9 mouse cellular contexts compared by ENCODE assay signal in genomic region chr5:43422815-43423687, GRCm38 (mm10).
DNase-seq lines count a peak whose midpoint lies in the region; ATAC-seq and TF ChIP-seq lines count a peak whose summit lies in the region.
"Had no signal": no experiment of that assay in that cellular context is flagged by ENCODE, and none has a peak within 500 bp of the region (broad histone marks: within the 10 kb centered on the region; RNA-seq: fewer than 3 reads in every experiment).

No protein-coding gene starts in this region.

- WGBS in forebrain, postnatal 0 days: 81% methylated on average over 9 of the region's 9 CpGs
- 78% methylated on average over 9 of the region's 9 CpGs for WGBS in hindbrain, embryonic 16.5 days

- no peaks in the 10 kb centered on the region for H3K9me3 ChIP-seq in forebrain, postnatal 0 days (ENCODE audit: low read length)
- H3K9me3 ChIP-seq in hindbrain, embryonic 16.5 days (ENCODE audit: control insufficient read depth, low read length): no peaks in the 10 kb centered on the region

- no peak overlapping the region for H3K27ac ChIP-seq in forebrain, postnatal 0 days (ENCODE audit: low read depth, low read length)
- H3K27ac ChIP-seq in hindbrain, embryonic 16.5 days (ENCODE audit: low read depth, low read length): no peak overlapping the region
- H3K27ac ChIP-seq: macrophage had no signal

- H3K4me1 ChIP-seq in forebrain, postnatal 0 days (ENCODE audit: insufficient read depth): no peaks in the 10 kb centered on the region
- H3K4me1 ChIP-seq in hindbrain, embryonic 16.5 days (ENCODE audit: control insufficient read depth, insufficient read depth, low read depth, low read length): no peaks in the 10 kb centered on the region

- ATAC-seq in cerebellum, adult (ENCODE audit: insufficient number of reproducible peaks, low FRiP score, low TSS enrichment): peak; percentile 81
- ATAC-seq in forebrain, postnatal 0 days: peak; percentile 80
- peak; percentile 84 for ATAC-seq in hindbrain, embryonic 16.5 days

- no peaks in the 10 kb centered on the region for H3K36me3 ChIP-seq in forebrain, postnatal 0 days (ENCODE audit: insufficient read depth)
- no peaks in the 10 kb centered on the region for H3K36me3 ChIP-seq in hindbrain, embryonic 16.5 days (ENCODE audit: control insufficient read depth, insufficient read depth, low read length)

- no peak overlapping the region for H3K4me2 ChIP-seq in forebrain, postnatal 0 days (ENCODE audit: low read depth)
- no peak overlapping the region for H3K4me2 ChIP-seq in hindbrain, embryonic 16.5 days (ENCODE audit: low read length)

- H3K4me3 ChIP-seq in forebrain, postnatal 0 days (ENCODE audit: low read depth, low read length): no peak overlapping the region
- H3K4me3 ChIP-seq in hindbrain, embryonic 16.5 days (ENCODE audit: low read length): no peak overlapping the region

- DNase-seq in NIH3T3 (ENCODE audit: low read depth): peak; percentile 86
- DNase-seq in forebrain, postnatal 0 days: peak; percentile 85
- DNase-seq in layer of hippocampus, postnatal 14 days (ENCODE audit: low spot score in 2 of 2): peak; percentile 72 to 86
- peak; percentile 78 for DNase-seq in lung, postnatal 25 days (ENCODE audit: low spot score)
- peak; percentile 62 for DNase-seq in retina, postnatal 7 days (ENCODE audit: low read depth, low spot score)
- DNase-seq in urinary bladder, postnatal 36 days (ENCODE audit: low spot score in 2 of 2): peak; percentile 43 to 49

- H3K9ac ChIP-seq in forebrain, postnatal 0 days: no peak overlapping the region
- H3K9ac ChIP-seq in hindbrain, embryonic 16.5 days (ENCODE audit: low read depth, low read length): no peak overlapping the region

- TF ChIP-seq CTCF in forebrain, postnatal 0 days (IDR thresholded peaks at IDR 0.05; ENCODE audit: low read depth): peak; percentile 79

- no peaks in the 10 kb centered on the region for H3K27me3 ChIP-seq in forebrain, postnatal 0 days (ENCODE audit: insufficient read depth, low read length)
- H3K27me3 ChIP-seq in hindbrain, embryonic 16.5 days (replicated peaks; ENCODE audit: control insufficient read depth, insufficient read depth, low read length): no peaks in the 10 kb centered on the region
